In the genomic region with DNA sequence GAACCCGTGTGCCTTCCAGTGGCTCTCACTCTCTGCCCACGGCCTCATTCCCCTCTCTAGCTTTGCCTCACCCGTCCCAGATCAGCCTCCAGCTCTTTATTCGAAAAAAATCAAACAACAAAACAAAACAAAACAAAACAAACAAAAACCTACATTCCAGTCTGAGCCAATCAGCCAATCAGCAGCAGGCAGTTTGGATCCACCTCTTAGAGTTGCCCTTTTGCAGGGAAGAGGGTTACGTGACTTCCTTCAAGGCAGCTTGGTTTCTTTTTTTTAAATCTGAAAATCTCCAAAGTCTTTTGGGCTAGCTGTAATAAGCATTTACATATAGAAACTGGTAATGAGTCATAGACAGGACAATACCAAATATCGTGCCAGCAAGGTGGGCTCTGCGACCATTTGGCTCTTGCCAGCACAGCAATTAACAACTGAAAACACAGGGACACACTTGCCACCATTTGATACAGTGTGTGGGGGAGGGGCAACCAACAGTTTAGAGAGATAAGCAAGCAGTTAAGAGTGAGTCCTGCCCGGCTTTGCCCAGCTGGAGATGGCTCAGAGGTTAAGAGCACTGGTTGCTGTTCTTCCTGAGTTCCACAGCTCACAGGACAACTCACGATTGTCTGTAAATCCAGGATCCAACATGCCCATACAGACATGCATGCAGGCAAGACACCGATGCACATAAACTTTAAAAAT, we compare ENCODE assay signal across 1 mouse cellular context.
TF ChIP-seq lines count a peak whose summit lies in the region.

No protein-coding gene starts in this region.

TF ChIP-seq in MEL, 35 proteins besides CTCF, POLR2A, EP300 and RAD21 (continued from another document):
- no peak for TF ChIP-seq USF2 (IDR thresholded peaks at IDR 0.05; ENCODE audit: borderline replicate concordance in 1 of 2, insufficient read depth in 1 of 2, low read depth in 1 of 2, low read length in 2 of 2)
